Mouse (Mus musculus) hindbrain, postnatal 0 days (tissue): ENCODE measurements at regions not wholly inside any gene's neighbourhood (a gene's known extent, or its start where the extent isn't known, plus 50 kb on each side); places are given as distances from the start of the nearest gene placed in this dataset.

Experiments used
- ATAC-seq: fragments of 200-750 bp; cut with Nextera tagmentation; 2 replicates; pipeline ENCODE4 v1.8.0; 2017; ENCODE audit warnings: mild to moderate bottlenecking, moderate TSS enrichment, moderate library complexity
- DNase-seq: peaks from one replicate; pipeline ENCODE4 v3.0.0-alpha.2; 2015; ENCODE audit warnings: low spot score
- H3K27ac ChIP-seq: fragments of 300-500 bp; sonication (generic); 2 replicates; pipeline ENCODE4 v1.5.1; 2014; ENCODE audit warnings: mild to moderate bottlenecking
- H3K27me3 ChIP-seq: fragments of 300-500 bp; sonication (generic); 2 replicates; pipeline ENCODE4 v1.6.1; 2014; ENCODE audit warnings: low read length, mixed read lengths; ENCODE audit not compliant: insufficient read depth
- H3K36me3 ChIP-seq: fragments of 300-500 bp; sonication (generic); 2 replicates; pipeline ENCODE4 v1.6.1; 2014; ENCODE audit warnings: low read length, mixed read lengths; ENCODE audit not compliant: insufficient read depth
- H3K4me1 ChIP-seq: fragments of 300-500 bp; sonication (generic); 2 replicates; pipeline ENCODE4 v1.6.1; 2014; ENCODE audit warnings: antibody characterized with exemption, low read length, mixed read lengths; ENCODE audit not compliant: insufficient read depth
- H3K4me2 ChIP-seq: fragments of 300-500 bp; sonication (generic); 2 replicates; pipeline ENCODE4 v1.6.1; 2014; ENCODE audit warnings: low read depth, mild to moderate bottlenecking, low read length, moderate library complexity, mixed read lengths
- H3K4me3 ChIP-seq: fragments of 300-500 bp; sonication (generic); 2 replicates; pipeline ENCODE4 v1.5.1; 2014; ENCODE audit warnings: low read length
- H3K9ac ChIP-seq: fragments of 300-500 bp; sonication (generic); replicated peaks from 2 replicates; pipeline ENCODE4 v1.6.1; 2014; ENCODE audit warnings: mild to moderate bottlenecking, low read length, moderate library complexity, mixed read lengths
- H3K9me3 ChIP-seq: fragments of 300-500 bp; sonication (generic); 2 replicates; pipeline ENCODE4 v1.6.1; 2016; ENCODE audit warnings: low read length, mixed read lengths
- CTCF ChIP-seq: IDR thresholded peaks from 2 replicates; pipeline ENCODE4 v1.5.1; 2016; ENCODE audit warnings: antibody characterized with exemption, control low read depth, low read depth
- WGBS: fragments of 180-500 bp; shearing (Covaris S2); extraction: QIAGEN DNeasy Blood & Tissue Kit; methylation state at CpG from one replicate; pipeline ENCODE4 v1.1.7; 2014; 5-methylcytosine and 5-hydroxymethylcytosine counted together

DNA sequence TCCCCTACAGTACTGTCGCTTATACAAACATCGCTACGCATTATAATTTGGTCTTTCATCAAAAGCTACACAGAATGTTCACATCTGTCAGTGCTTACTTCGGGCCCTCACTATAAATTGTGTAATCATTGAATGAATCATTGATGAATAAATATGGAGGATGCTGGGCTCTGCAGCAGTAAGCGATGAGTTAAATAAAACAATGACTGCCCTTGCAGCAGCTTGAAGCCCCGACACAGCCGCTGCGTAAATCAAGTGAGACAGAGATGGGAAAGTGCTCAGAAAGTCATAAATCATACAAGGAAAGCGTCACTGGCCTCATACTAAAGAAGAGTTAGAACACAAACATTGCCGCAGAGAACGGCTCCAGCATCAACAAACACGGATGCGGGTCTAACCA, 172.9 kb upstream of the Zpld1 start:
- H3K36me3 ChIP-seq = no peaks in the 10 kb centered on the region
- no peak overlapping the region for H3K9ac ChIP-seq
- no peak overlapping the region for H3K27ac ChIP-seq
- H3K27me3 ChIP-seq = no peaks in the 10 kb centered on the region
- 59% methylated on average over 13 of the region's 13 CpGs for WGBS
- DNase-seq (no peak), ATAC-seq (no peak)
- H3K9me3 ChIP-seq = no peaks in the 10 kb centered on the region
- no peaks in the 10 kb centered on the region for H3K4me1 ChIP-seq
- TF ChIP-seq CTCF = no peak
- H3K4me2 ChIP-seq = no peak overlapping the region
- no peak overlapping the region for H3K4me3 ChIP-seq

DNA sequence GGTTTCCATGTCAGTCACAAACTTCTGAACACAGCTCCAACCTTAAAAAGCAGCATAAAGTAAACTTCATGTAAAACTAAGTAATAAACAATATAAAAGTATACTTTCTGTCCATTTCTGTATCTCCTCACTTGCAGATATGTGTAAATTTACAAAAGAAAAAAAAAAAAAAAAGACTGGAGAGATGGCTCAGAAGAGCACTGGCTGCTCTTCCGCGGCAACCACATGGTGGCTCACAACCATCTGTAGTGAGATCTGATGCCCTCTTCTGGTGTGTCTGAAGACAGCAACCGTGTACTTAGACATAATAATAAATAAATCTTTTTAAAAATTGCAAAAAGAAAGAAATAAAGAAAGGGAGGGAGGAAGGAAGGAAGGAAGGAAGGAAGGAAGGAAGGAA, 171.9 kb upstream of the Zpld1 start:
- TF ChIP-seq CTCF = peak; percentile 32
- Histone ChIP-seq H3K4me3 (no peak overlapping the region), H3K27ac (no peak overlapping the region), H3K9me3 (no peaks in the 10 kb centered on the region), H3K36me3 (no peaks in the 10 kb centered on the region), H3K4me1 (no peaks in the 10 kb centered on the region), H3K4me2 (no peak overlapping the region), H3K27me3 (no peaks in the 10 kb centered on the region), H3K9ac (no peak overlapping the region)
- DNase-seq (no peak), ATAC-seq (no peak)
- WGBS = 67% methylated on average over 3 of the region's 3 CpGs

DNA sequence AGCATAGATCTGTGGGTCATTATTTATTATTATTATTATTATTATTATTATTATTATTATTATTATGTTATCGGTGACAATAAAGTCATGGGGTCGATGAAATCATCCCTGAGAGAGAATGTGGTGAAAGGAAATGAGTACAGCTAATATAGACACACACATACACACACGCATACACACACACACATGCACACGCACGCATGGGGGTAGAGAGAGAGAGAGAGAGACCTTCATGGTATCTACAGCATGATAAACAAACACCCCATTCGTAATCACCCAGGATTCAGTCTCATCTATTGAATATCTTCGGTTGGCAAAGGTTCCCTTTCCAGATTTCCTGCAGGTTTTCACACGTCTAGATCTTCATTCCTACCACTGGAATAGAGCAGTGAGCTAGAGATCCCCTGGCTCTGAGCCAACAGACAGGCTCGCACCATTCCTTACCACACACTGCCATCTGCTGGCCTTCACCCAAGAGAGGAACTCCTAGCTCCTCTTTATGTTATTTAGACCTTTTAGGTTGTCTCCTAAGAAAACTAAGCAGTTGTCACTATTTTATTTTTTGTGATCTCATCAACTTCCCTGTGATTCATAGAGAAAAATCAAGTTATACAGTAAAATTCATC, 171.2 kb upstream of the Zpld1 start:
- no peaks in the 10 kb centered on the region for H3K4me1 ChIP-seq
- 46% methylated on average over 9 of the region's 9 CpGs for WGBS
- peak; percentile 88 for TF ChIP-seq CTCF
- DNase-seq (peak; percentile 97), ATAC-seq (peak; percentile 72)
- no peaks in the 10 kb centered on the region for H3K9me3 ChIP-seq
- H3K4me2 ChIP-seq = no peak overlapping the region
- H3K9ac ChIP-seq = no peak overlapping the region
- no peaks in the 10 kb centered on the region for H3K27me3 ChIP-seq
- no peaks in the 10 kb centered on the region for H3K36me3 ChIP-seq
- H3K4me3 ChIP-seq = no peak overlapping the region
- no peak overlapping the region for H3K27ac ChIP-seq

DNA sequence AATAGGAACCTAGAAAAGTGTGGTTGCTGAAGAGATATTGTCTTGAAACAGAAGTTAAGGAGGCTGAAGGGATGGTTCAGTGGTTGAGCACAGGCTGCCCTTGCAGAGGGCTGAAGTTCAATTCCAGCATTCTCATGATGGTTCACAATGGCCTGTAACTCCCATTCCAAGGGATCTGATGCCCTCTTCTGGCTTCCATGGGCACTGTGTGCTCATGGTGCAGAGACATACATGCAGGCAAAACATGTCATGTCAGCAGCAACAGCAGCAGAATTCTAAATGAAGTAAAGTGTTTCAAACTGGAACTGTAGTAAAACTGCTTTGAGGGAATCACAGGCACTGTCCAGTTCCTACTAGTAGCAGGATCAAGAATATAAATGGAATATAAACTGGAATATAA, 162.7 kb upstream of the Zpld1 start:
- ATAC-seq = no peak
- H3K4me2 ChIP-seq = no peak overlapping the region
- no peaks in the 10 kb centered on the region for H3K9me3 ChIP-seq
- H3K4me3 ChIP-seq = no peak overlapping the region
- H3K27ac ChIP-seq = no peak overlapping the region
- H3K27me3 ChIP-seq = no peaks in the 10 kb centered on the region
- H3K36me3 ChIP-seq = no peaks in the 10 kb centered on the region
- H3K9ac ChIP-seq = no peak overlapping the region
- peak; percentile 52 for DNase-seq
- peak; percentile 76 for TF ChIP-seq CTCF
- H3K4me1 ChIP-seq = no peaks in the 10 kb centered on the region

DNA sequence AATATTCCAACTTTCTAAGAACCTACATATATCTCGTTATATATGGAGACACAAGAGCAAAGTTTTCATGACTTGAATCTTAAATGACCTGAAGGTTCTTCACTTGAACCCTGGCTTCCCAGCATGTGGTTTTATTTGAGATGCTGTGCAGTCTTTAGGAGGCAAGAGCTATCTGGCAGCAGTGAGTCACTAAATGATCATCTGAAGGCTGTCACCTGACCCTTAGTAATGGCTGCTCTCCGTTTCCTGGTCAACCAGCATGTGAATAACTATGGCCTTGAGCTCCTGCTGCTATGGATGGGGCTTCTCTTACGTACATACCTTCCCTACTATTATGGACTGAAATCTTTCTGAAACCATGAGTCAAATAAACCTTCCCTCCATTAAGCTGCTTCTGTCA, 149.8 kb upstream of the Zpld1 start:
- no peak for DNase-seq
- Histone ChIP-seq H3K9ac (no peak overlapping the region), H3K27me3 (no peaks in the 10 kb centered on the region), H3K4me1 (no peaks in the 10 kb centered on the region), H3K9me3 (no peaks in the 10 kb centered on the region), H3K4me3 (no peak overlapping the region), H3K27ac (no peak overlapping the region), H3K36me3 (no peaks in the 10 kb centered on the region), H3K4me2 (no peak overlapping the region)
- 75% methylated on average over 3 of the region's 3 CpGs for WGBS
- TF ChIP-seq CTCF = no peak
- no peak for ATAC-seq

DNA sequence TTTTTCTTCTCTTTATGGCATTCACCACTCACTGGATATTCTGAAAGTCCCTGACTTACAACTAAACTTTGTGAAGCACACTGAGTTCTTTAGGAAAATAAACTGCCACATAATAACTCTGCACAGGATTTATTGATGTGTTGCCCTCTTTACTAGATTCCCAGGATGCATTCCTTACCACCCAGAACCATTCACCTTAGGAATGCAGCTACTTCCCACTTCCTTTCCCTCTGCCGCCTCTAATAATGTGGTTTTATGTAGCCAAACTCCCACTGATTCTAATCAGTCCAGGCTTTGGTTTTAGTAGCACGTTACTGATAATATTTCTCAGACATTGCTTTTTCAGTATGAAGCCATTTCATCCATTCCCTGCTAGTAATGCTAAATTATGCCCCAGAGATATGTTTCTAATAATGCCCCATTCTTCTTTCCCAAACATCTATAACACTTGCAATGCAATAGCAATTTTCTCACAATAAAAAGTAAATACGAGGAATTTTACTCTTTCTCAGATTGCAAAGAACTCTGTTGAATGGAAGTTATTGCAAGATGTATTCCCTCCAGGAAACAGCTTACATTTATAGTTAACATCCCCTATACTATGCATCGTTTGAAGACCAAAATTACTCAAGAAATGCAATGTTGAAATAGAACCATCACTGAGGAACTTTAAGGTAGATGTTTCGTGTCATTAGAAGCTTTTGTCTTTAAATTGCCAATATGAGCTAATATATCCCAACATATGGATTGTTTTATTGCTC, 145.2 kb upstream of the Zpld1 start:
- Histone ChIP-seq H3K4me3 (no peak overlapping the region), H3K36me3 (no peaks in the 10 kb centered on the region), H3K27me3 (no peaks in the 10 kb centered on the region), H3K4me2 (no peak overlapping the region), H3K9ac (no peak overlapping the region), H3K27ac (no peak overlapping the region), H3K4me1 (no peaks in the 10 kb centered on the region), H3K9me3 (no peaks in the 10 kb centered on the region)
- TF ChIP-seq CTCF = no peak
- DNase-seq = no peak
- WGBS = 77% methylated on average over 5 of the region's 5 CpGs
- no peak for ATAC-seq
